Comparison of ENCODE assay signal across 8 mouse cellular contexts in the genomic region with DNA sequence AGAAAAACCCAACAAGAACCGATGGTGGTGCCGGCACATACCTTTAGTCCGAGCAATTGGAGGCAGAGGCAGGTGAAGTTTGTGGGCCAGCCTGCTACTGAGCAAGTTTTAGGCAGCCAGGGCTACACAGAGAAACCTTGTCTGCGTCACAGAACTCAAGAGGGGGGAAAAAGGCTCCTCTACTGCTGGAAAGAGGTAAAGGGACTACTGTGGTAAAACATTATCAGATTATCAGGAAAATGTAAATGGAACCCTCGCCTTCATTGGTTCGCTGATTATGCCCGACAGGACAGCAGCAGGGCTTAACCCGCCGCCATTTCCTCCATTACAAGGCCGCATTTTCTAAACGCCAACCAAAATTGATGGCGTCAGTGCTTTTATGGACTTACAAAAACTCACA. TPM values are rescaled to one million over a fixed set of nuclear protein-coding genes. Genes with fewer than 3 reads are reported as not detected.
A peak's percentile ranks its signal among the peaks of the same experiment; 100 is the strongest.
DNase-seq lines count a peak whose midpoint lies in the region; ATAC-seq lines count a peak whose summit lies in the region.

No protein-coding gene starts in this region.

- H3K4me1 ChIP-seq in erythroblast, embryonic 14.5 days (ENCODE audit: control insufficient read depth), result no peaks in the 10 kb centered on the region
- H3K4me1 ChIP-seq in hindbrain, embryonic 14.5 days (replicated peaks; ENCODE audit: control insufficient read depth, insufficient read depth, low read length), result no peaks in the 10 kb centered on the region
- no peaks in the 10 kb centered on the region for H3K4me1 ChIP-seq in liver, embryonic 13.5 days (replicated peaks)
- H3K4me1 ChIP-seq in neural tube, embryonic 11.5 days (ENCODE audit: control insufficient read depth, insufficient read depth, low read length), result no peaks in the 10 kb centered on the region

- H3K27ac ChIP-seq in hindbrain, embryonic 14.5 days, result 0 out of 2 replicates have a peak overlapping the region, but pooled peaks have one; percentile 54
- peak overlapping the region; percentile 77 for H3K27ac ChIP-seq in liver, embryonic 13.5 days
- H3K27ac ChIP-seq in neural tube, embryonic 11.5 days (ENCODE audit: low read depth, low read length), result no peak overlapping the region

- no peaks in the 10 kb centered on the region for H3K36me3 ChIP-seq in erythroblast, embryonic 14.5 days (ENCODE audit: control insufficient read depth)
- no peaks in the 10 kb centered on the region for H3K36me3 ChIP-seq in hindbrain, embryonic 14.5 days (replicated peaks; ENCODE audit: control insufficient read depth, insufficient read depth)
- no peaks in the 10 kb centered on the region for H3K36me3 ChIP-seq in liver, embryonic 13.5 days
- H3K36me3 ChIP-seq in neural tube, embryonic 11.5 days (ENCODE audit: control insufficient read depth, insufficient read depth, low read length), result no peaks in the 10 kb centered on the region

- H3K9me3 ChIP-seq in erythroblast, embryonic 14.5 days (ENCODE audit: control insufficient read depth, low read length), result no peaks in the 10 kb centered on the region
- H3K9me3 ChIP-seq in hindbrain, embryonic 14.5 days (ENCODE audit: control insufficient read depth, low read length), result no peaks in the 10 kb centered on the region
- no peaks in the 10 kb centered on the region for H3K9me3 ChIP-seq in liver, embryonic 13.5 days (replicated peaks)
- H3K9me3 ChIP-seq in neural tube, embryonic 11.5 days (ENCODE audit: control insufficient read depth, low read length), result no peaks in the 10 kb centered on the region

- no peak for DNase-seq in cerebellum, postnatal 4 days (ENCODE audit: low spot score in 2 of 2)
- peak; percentile 70 for DNase-seq in MEL-GATA-1-ER (ENCODE audit: extremely low read depth, low read depth)
- DNase-seq in hindbrain, embryonic 14.5 days (ENCODE audit: low spot score), result no peak
- DNase-seq in liver, embryonic 13.5 days, result peak; percentile 1
- DNase-seq in neural tube, embryonic 11.5 days (ENCODE audit: low spot score), result peak; percentile 10
- DNase-seq in ovary, postnatal 14 days (ENCODE audit: low spot score), result no peak

- peak overlapping the region; percentile 40 for H3K9ac ChIP-seq in hindbrain, embryonic 14.5 days
- H3K9ac ChIP-seq in liver, embryonic 13.5 days, result peak overlapping the region; percentile 68
- H3K9ac ChIP-seq in neural tube, embryonic 11.5 days (ENCODE audit: low read length), result peak overlapping the region; percentile 42

- peak; percentile 36; the same call in 1 of the 2 replicates for ATAC-seq in cerebellum, adult (ENCODE audit: insufficient number of reproducible peaks, low FRiP score, low TSS enrichment)
- ATAC-seq in hindbrain, embryonic 14.5 days (ENCODE audit: low FRiP score), result no peak
- peak; percentile 82 for ATAC-seq in liver, embryonic 13.5 days (ENCODE audit: low read depth)
- no peak for ATAC-seq in neural tube, embryonic 11.5 days (ENCODE audit: insufficient read depth, low FRiP score, low TSS enrichment)

- H3K4me3 ChIP-seq in erythroblast, embryonic 14.5 days (replicated peaks), result peak overlapping the region; percentile 69
- peak overlapping the region; percentile 38 for H3K4me3 ChIP-seq in hindbrain, embryonic 14.5 days (replicated peaks; ENCODE audit: low read length)
- peak overlapping the region; percentile 61 for H3K4me3 ChIP-seq in liver, embryonic 13.5 days (replicated peaks)
- H3K4me3 ChIP-seq in neural tube, embryonic 11.5 days (ENCODE audit: low read depth, low read length), result peak overlapping the region; percentile 32

- H3K27me3 ChIP-seq in erythroblast, embryonic 14.5 days (ENCODE audit: control insufficient read depth), result no peaks in the 10 kb centered on the region
- no peaks in the 10 kb centered on the region for H3K27me3 ChIP-seq in hindbrain, embryonic 14.5 days (ENCODE audit: control insufficient read depth, insufficient read depth, low read length)
- no peaks in the 10 kb centered on the region for H3K27me3 ChIP-seq in liver, embryonic 13.5 days
- no peaks in the 10 kb centered on the region for H3K27me3 ChIP-seq in neural tube, embryonic 11.5 days (ENCODE audit: control insufficient read depth, insufficient read depth, low read length)

- peak overlapping the region; percentile 42 for H3K4me2 ChIP-seq in hindbrain, embryonic 14.5 days (replicated peaks)
- peak overlapping the region; percentile 33; the same call in 1 of the 2 replicates for H3K4me2 ChIP-seq in liver, embryonic 13.5 days
- H3K4me2 ChIP-seq in neural tube, embryonic 11.5 days (ENCODE audit: low read depth), result peak overlapping the region; percentile 27; the same call in 1 of the 2 replicates

- WGBS in hindbrain, embryonic 14.5 days, result 4% methylated on average over 11 of the region's 12 CpGs
- WGBS in liver, embryonic 13.5 days (ENCODE audit: insufficient replicate concordance), result 7% methylated on average over 12 of the region's 12 CpGs
- WGBS in neural tube, embryonic 11.5 days, result 3% methylated on average over 11 of the region's 12 CpGs

RNA-seq across cellular contexts. Expression of a gene that starts 0.7 kb away (rescaled TPM):
- 0.09 TPM in 2 replicates for polyA plus RNA-seq in erythroblast, embryonic 14.5 days (2012)
- polyA plus RNA-seq in hindbrain, embryonic 14.5 days (2014; fragmentation: Nextera tagmentation; extraction: Ambion mirVana), result 29.7 and 31.1 TPM in 2 replicates
- 10.6 and 12.1 TPM in 2 replicates for polyA plus RNA-seq in liver, embryonic 13.5 days (2015; fragmentation: Nextera tagmentation; extraction: Ambion mirVana)
- 15.7 and 19.1 TPM in 2 replicates for polyA plus RNA-seq in neural tube, embryonic 11.5 days (2014; fragmentation: Nextera tagmentation; extraction: Ambion mirVana)

RNA-seq across cellular contexts. Expression of a gene that starts 40.2 kb away (rescaled TPM):
- 0.01 and 0.02 TPM in 2 replicates for polyA plus RNA-seq in erythroblast, embryonic 14.5 days (2012)
- polyA plus RNA-seq in hindbrain, embryonic 14.5 days (2014; fragmentation: Nextera tagmentation; extraction: Ambion mirVana), result 16.8 and 18.7 TPM in 2 replicates
- 4.6 and 5.0 TPM in 2 replicates for polyA plus RNA-seq in liver, embryonic 13.5 days (2015; fragmentation: Nextera tagmentation; extraction: Ambion mirVana)
- 10.2 and 10.6 TPM in 2 replicates for polyA plus RNA-seq in neural tube, embryonic 11.5 days (2014; fragmentation: Nextera tagmentation; extraction: Ambion mirVana)

Comparison
In these comparisons a context has a peak if more than half of its experiments do, and no peak if none do; other contexts are left out.
1. ATAC-seq: peak in cerebellum, adult (single experiment) and liver, embryonic 13.5 days (single experiment); none in hindbrain, embryonic 14.5 days (single experiment) and neural tube, embryonic 11.5 days (single experiment).
2. DNase-seq: peak in MEL-GATA-1-ER (single experiment), liver, embryonic 13.5 days (single experiment) and neural tube, embryonic 11.5 days (single experiment); none in cerebellum, postnatal 4 days (0 of 2), hindbrain, embryonic 14.5 days (single experiment) and ovary, postnatal 14 days (single experiment).
3. Peak in every context shown above with its lines, with median percentiles within 50 percentile points of each other: H3K4me3 ChIP-seq, H3K4me2 ChIP-seq and H3K9ac ChIP-seq.